28 mouse cellular contexts compared by ENCODE assay signal in the genomic region with DNA sequence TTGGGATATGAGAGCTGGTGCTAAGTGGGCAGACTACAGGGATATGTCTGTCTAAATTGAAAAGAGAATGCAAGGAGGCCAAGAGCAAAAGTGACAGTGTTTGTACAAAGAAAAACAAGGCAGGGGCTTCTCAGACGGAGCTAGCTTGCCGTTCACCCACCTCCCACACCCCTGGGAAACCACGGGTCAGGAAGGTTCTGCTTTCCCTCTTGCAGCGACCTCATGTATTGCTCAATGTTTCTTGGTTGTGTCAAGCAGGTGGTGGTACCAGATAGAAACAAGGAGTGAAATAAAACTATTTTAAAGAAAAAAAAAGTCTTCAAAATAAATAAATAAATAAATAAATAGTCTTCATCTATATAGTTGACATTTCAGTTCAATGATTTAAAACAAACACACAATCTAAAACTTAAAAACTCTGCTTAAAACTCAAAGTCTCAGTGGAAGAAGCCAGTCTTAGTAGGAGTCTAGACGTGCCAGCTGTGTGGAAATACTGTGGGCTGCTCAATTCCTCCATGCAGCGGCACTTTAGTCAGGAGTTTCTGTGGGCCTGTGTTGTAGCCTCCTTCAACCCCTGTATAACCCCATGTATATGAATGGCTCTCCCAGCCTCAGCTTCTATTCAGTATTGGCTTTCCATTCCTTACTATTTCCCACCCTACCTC.
A peak's percentile ranks its signal among the peaks of the same experiment; 100 is the strongest.
DNase-seq lines count a peak whose midpoint lies in the region; ATAC-seq and TF ChIP-seq lines count a peak whose summit lies in the region.
"Had no signal": no experiment of that assay in that cellular context is flagged by ENCODE, and none has a peak within 500 bp of the region (broad histone marks: within the 10 kb centered on the region; RNA-seq: fewer than 3 reads in every experiment).

No protein-coding gene starts in this region.

- TF ChIP-seq CTCF in lung, postnatal 0 days (IDR thresholded peaks at IDR 0.05), result no peak
- TF ChIP-seq CTCF in gastrocnemius, adult 2 months (IDR thresholded peaks at IDR 0.05), result no peak

- no peak for TF ChIP-seq EP300 in lung, postnatal 0 days (IDR thresholded peaks at IDR 0.05)

- peak; percentile 21 for DNase-seq in lung, postnatal 0 days (ENCODE audit: low spot score)
- DNase-seq in lung, postnatal 25 days (ENCODE audit: low spot score), result no peak
- DNase-seq in gastrocnemius, adult 2 months, result no peak
- DNase-seq in adrenal gland, adult 2 months, result no peak
- DNase-seq in frontal cortex, postnatal 14 days (ENCODE audit: low spot score in 2 of 2), result no peak
- DNase-seq: adrenal gland, postnatal 25 days; cerebellum, adult 18-20 months; cerebellum, postnatal 10 days; gastrocnemius, postnatal 10 days; heart, postnatal 36 days; kidney, postnatal 14 days; left cerebral cortex, postnatal 4 days; lung, postnatal 36 days; right cerebral cortex, postnatal 4 days; thymus, postnatal 14 days had no signal

- no peaks in the 10 kb centered on the region for H3K4me1 ChIP-seq in lung, postnatal 0 days (ENCODE audit: insufficient read depth, low read depth, low read length)
- H3K4me1 ChIP-seq in embryonic facial prominence, embryonic 13.5 days, result peaks cover 12% of the 10 kb centered on the region
- no peaks in the 10 kb centered on the region for H3K4me1 ChIP-seq in stomach, embryonic 16.5 days (ENCODE audit: control insufficient read depth, insufficient read depth, low read length)
- H3K4me1 ChIP-seq: hindbrain, embryonic 13.5 days; liver, embryonic 15.5 days; midbrain, embryonic 13.5 days; neural tube, embryonic 13.5 days had no signal

- no peak overlapping the region for H3K4me2 ChIP-seq in lung, postnatal 0 days (replicated peaks; ENCODE audit: low read depth, low read length)
- H3K4me2 ChIP-seq in embryonic facial prominence, embryonic 13.5 days, result peak overlapping the region; percentile 36
- no peak overlapping the region for H3K4me2 ChIP-seq in stomach, embryonic 16.5 days (ENCODE audit: low read depth, low read length)
- H3K4me2 ChIP-seq: heart, embryonic 11.5 days; hindbrain, embryonic 13.5 days; liver, embryonic 15.5 days; lung, embryonic 14.5 days; midbrain, embryonic 13.5 days; neural tube, embryonic 13.5 days had no signal

- H3K9me3 ChIP-seq in lung, postnatal 0 days (ENCODE audit: low read length), result no peaks in the 10 kb centered on the region
- H3K9me3 ChIP-seq in embryonic facial prominence, embryonic 13.5 days, result no peaks in the 10 kb centered on the region
- H3K9me3 ChIP-seq in stomach, embryonic 16.5 days (replicated peaks; ENCODE audit: control insufficient read depth, low read length), result no peaks in the 10 kb centered on the region
- H3K9me3 ChIP-seq: hindbrain, embryonic 13.5 days; liver, embryonic 15.5 days; midbrain, embryonic 13.5 days; neural tube, embryonic 13.5 days had no signal

- H3K9ac ChIP-seq in lung, postnatal 0 days (replicated peaks; ENCODE audit: low read depth), result no peak overlapping the region
- H3K9ac ChIP-seq in embryonic facial prominence, embryonic 13.5 days, result no peak overlapping the region
- H3K9ac ChIP-seq in stomach, embryonic 16.5 days (ENCODE audit: low read length), result no peak overlapping the region
- H3K9ac ChIP-seq: hindbrain, embryonic 13.5 days; liver, embryonic 15.5 days; lung, embryonic 14.5 days; midbrain, embryonic 13.5 days; neural tube, embryonic 13.5 days had no signal

- intact Hi-C loops in gastrocnemius, adult 2 months (cut with DNase I), result no loop called here

- H3K36me3 ChIP-seq in lung, postnatal 0 days (ENCODE audit: insufficient read depth, low read length), result no peaks in the 10 kb centered on the region
- no peaks in the 10 kb centered on the region for H3K36me3 ChIP-seq in embryonic facial prominence, embryonic 13.5 days
- H3K36me3 ChIP-seq in stomach, embryonic 16.5 days (ENCODE audit: control insufficient read depth, insufficient read depth, low read length), result no peaks in the 10 kb centered on the region
- H3K36me3 ChIP-seq: hindbrain, embryonic 13.5 days; liver, embryonic 15.5 days; midbrain, embryonic 13.5 days; neural tube, embryonic 13.5 days had no signal

- no peak overlapping the region for H3K27ac ChIP-seq in lung, postnatal 0 days (ENCODE audit: low read length)
- H3K27ac ChIP-seq in embryonic facial prominence, embryonic 13.5 days, result peak overlapping the region; percentile 72
- H3K27ac ChIP-seq in stomach, embryonic 16.5 days (ENCODE audit: low read length), result peak overlapping the region; percentile 38; the same call in 1 of the 2 replicates
- no peak overlapping the region for H3K27ac ChIP-seq in gastrocnemius, adult 2 months
- H3K27ac ChIP-seq: hindbrain, embryonic 13.5 days; layer of hippocampus, adult 2 months; liver, embryonic 15.5 days; midbrain, embryonic 13.5 days; neural tube, embryonic 13.5 days had no signal

- ATAC-seq in lung, postnatal 0 days, result no peak
- no peak for ATAC-seq in embryonic facial prominence, embryonic 13.5 days (ENCODE audit: insufficient number of reproducible peaks, insufficient read depth, low FRiP score, low TSS enrichment, low read depth)
- peak; percentile 98 for ATAC-seq in granulocyte monocyte progenitor cell, adult 5-6 weeks (replicated peaks; ENCODE audit: poor library complexity, severe bottlenecking)
- no peak for ATAC-seq in stomach, embryonic 16.5 days (ENCODE audit: insufficient read depth, low FRiP score)
- ATAC-seq: CD4-positive, CD25-positive, alpha-beta regulatory T cell, adult 4 months; forebrain, embryonic 14.5 days; intestine, postnatal 0 days; midbrain, embryonic 13.5 days had no signal

- H3K27me3 ChIP-seq in lung, postnatal 0 days (replicated peaks; ENCODE audit: insufficient read depth, low read length), result no peaks in the 10 kb centered on the region
- no peaks in the 10 kb centered on the region for H3K27me3 ChIP-seq in embryonic facial prominence, embryonic 13.5 days
- H3K27me3 ChIP-seq in stomach, embryonic 16.5 days (ENCODE audit: control insufficient read depth, insufficient read depth, low read length), result no peaks in the 10 kb centered on the region
- H3K27me3 ChIP-seq: hindbrain, embryonic 13.5 days; liver, embryonic 15.5 days; midbrain, embryonic 13.5 days; neural tube, embryonic 13.5 days had no signal

- H3K4me3 ChIP-seq in lung, postnatal 0 days (ENCODE audit: low read depth, low read length), result no peak overlapping the region
- H3K4me3 ChIP-seq in embryonic facial prominence, embryonic 13.5 days, result no peak overlapping the region
- no peak overlapping the region for H3K4me3 ChIP-seq in stomach, embryonic 16.5 days (replicated peaks; ENCODE audit: low read length)
- no peak overlapping the region for H3K4me3 ChIP-seq in gastrocnemius, adult 2 months
- H3K4me3 ChIP-seq: hindbrain, embryonic 13.5 days; layer of hippocampus, adult 2 months; liver, embryonic 15.5 days; midbrain, embryonic 13.5 days; neural tube, embryonic 13.5 days had no signal

- 73% methylated on average over 6 of the region's 6 CpGs for WGBS in lung, postnatal 0 days
- 59% methylated on average over 6 of the region's 6 CpGs for WGBS in embryonic facial prominence, embryonic 13.5 days
- 72% methylated on average over 6 of the region's 6 CpGs for WGBS in stomach, embryonic 16.5 days

Comparison
In these comparisons a context has a peak if more than half of its experiments do, and no peak if none do; other contexts are left out.
1. H3K27ac ChIP-seq: peak in embryonic facial prominence, embryonic 13.5 days (single experiment) and stomach, embryonic 16.5 days (single experiment); none in lung, postnatal 0 days (single experiment) and gastrocnemius, adult 2 months (single experiment).